Comparison of ENCODE assay signal across 14 mouse cellular contexts in genomic region chr9:123740799-123741198, GRCm38 (mm10).
"Had no signal": no experiment of that assay in that cellular context is flagged by ENCODE, and none has a peak within 500 bp of the region (broad histone marks: within the 10 kb centered on the region; RNA-seq: fewer than 3 reads in every experiment).

No protein-coding gene starts in this region.

- ATAC-seq: lung, postnatal 0 days; midbrain, embryonic 13.5 days; midbrain, embryonic 15.5 days had no signal

- DNase-seq: lung, adult 2 months; lung, postnatal 14 days; lung, postnatal 36 days; retina, postnatal 1 day; right cerebral cortex, adult 18-20 months; right cerebral cortex, postnatal 25 days; right cerebral cortex, postnatal 4 days; spleen, adult 18-20 months; thymus, adult 18-20 months; thymus, postnatal 14 days; thymus, postnatal 36 days had no signal
